Mouse (Mus musculus) frontal cortex, adult 2 months (tissue): ENCODE measurements around the gene Spata31d1a. TPM values are rescaled to one million over a fixed set of nuclear protein-coding genes. Genes with fewer than 3 reads are reported as not detected.
A peak's percentile ranks its signal among the peaks of the same experiment; 100 is the strongest.

ENCODE experiments used
- DNase-seq, 2 experiments: peaks; one replicate each; pipeline ENCODE4 v3.0.0; 2022; ENCODE audit warnings: low spot score in 1 of 2; ENCODE audit errors: extremely low spot score in 1 of 2
- polyA plus RNA-seq: library from polyadenylated mRNA; depleted of rRNA; stranded (reverse); fragments of >200 nt; gene quantifications from 2 replicates; pipeline ENCODE4 v1.2.3, GENCODE M21; 2012; rRNA removed

Gene Spata31d1a
- polyA plus RNA-seq, 1 experiment: 0.14 TPM

DNA sequence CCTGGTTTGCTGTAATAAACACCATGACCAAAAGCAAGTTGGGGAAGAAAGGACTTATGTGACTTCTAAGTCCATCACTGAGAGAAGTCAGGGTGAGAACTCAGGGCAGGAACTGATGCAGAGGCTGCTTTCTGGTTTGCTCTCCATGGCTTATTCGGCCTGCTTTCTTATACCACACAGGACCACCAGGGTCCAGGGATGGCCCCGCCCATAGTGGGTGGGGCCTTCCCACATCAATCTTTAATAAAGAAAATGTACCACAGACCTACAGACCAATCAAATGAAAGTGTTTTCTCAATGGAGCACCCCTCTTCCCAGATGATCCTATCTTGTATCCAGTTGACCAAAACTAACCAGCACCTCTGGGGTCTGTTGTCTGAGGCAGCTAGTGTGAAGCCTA is 38.6 kb downstream of the Spata31d1a start:
- DNase-seq: no peak

- peak in 1 of 2 experiments; percentile 37 for DNase-seq
Measured at GRCm38 (mm10) chr13:59669946-59670345, 40.2 kb downstream of the Spata31d1a start.

- DNase-seq: no peak
Measured at GRCm38 (mm10) chr13:59668501-59669093, 41.5 kb downstream of the Spata31d1a start.

DNA sequence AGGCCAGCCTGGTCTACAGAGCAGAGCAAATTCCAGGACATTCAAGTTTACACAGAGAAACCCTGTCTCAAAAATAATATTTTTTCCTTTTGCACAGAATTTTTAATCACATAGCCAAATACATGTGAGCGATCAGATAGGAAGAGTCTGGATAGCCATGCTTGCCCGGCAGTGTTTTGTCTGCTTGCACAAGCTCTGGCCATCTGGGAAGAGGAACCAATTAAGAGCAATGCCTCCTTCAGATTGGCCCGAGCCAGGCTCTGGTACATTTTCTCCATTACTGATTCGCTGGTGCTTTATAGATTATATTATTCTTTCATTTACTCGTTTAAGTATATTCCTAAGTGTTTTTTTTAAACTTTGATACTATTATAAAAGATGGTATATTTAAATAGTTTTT is 42.4 kb downstream of the Spata31d1a start:
- no peak for DNase-seq

GRCm38 (mm10) chr13:59663939-59664712 is 46.0 kb downstream of the Spata31d1a start:
- DNase-seq: no peak

DNA sequence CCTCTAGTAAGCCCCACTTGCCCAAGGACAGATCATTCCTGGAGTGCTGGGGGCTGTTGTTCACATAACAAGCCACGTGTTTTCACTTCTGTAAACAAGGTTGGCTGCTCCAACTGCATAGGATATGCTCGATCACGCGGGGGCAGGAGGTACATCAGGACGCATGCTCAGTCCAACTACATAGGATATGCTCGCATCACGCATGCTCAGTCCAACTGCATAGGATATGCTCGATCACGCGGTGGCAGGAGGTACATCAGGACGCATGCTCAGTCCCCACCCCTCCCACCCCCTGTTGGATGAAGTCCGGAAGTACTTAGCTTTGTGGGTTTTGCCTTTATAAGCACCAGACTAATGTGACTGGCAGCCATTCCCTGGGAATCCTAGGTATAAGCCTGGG is 48.2 kb downstream of the Spata31d1a start:
- DNase-seq: no peak

- DNase-seq: no peak
Measured at GRCm38 (mm10) chr13:59661387-59661786, 48.7 kb downstream of the Spata31d1a start.

GRCm38 (mm10) chr13:59660371-59660770 is 49.8 kb downstream of the Spata31d1a start:
- no peak for DNase-seq

DNA sequence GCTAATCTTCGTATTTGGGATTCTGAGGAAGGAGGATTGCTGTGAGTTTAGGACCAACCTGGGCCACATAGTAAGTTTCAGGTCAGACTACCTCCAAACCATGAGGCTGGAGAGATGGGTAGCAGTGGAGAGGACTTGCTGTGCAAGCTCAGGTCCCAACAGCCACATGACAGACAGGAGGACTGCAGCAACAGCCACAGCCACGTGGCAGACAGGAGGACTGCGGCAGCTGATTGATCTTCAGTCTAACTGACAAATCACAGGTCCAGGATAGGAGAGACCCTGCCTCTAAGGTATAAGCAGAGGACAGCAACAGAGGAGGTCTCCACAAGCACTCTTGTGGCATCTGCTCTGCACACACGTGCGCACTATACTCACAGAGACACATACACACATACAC is 52.3 kb downstream of the Spata31d1a start:
- no peak for DNase-seq

- DNase-seq: no peak
Measured at GRCm38 (mm10) chr13:59656975-59657388, 53.1 kb downstream of the Spata31d1a start.

DNA sequence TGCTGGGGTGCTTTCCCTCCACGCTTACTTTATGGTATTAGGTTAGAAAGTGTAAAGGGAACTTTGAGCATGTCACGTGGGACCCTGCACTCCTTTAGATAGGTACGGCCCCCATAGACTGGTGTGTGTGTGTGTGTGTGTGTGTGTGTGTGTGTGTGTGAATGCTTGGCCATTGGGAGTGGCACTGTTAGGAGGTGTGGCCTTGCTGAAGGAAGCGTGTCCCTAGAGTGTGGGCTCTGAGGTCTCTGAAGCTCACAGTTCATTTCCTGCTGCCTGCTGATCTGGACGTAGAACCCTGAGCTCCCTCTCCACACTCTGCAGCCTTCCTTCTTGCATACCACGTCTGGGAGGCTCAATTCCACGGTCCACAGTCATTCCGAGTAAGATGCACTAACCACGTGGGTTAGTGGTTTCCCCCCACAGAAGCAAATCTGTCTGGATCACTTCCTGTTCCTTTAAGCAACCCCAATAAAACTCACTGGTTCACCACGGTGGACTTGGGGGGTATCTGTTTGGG is 53.8 kb downstream of the Spata31d1a start:
- DNase-seq: no peak

DNA sequence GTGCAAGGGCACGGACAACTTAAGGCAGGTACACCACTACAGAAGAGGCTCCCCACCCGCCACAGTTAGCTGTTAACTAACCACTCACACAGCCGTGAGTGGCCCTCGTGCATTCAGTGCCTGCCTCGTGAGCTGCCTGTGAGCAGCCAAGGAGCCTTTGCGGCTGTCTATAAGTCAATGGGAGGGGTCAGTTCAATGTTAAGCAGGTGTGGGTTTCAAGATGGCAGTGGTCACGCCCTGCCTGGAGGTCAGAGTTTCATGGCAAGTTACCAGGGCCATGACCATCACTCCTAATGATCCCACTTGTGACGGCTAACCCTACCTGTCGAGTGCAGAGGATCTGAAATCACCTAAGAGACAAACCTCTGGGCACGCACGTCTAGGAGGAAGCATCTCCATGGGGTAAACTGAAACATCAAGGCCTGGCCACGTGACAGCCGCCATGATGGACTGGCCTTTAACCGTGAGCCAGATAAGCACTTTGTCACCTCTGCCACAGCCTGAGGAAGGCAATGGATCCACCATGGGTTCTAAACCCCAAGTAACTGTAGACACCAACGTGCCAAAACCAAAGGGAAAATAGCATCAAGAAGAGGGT is 54.3 kb downstream of the Spata31d1a start:
- DNase-seq: no peak

DNA sequence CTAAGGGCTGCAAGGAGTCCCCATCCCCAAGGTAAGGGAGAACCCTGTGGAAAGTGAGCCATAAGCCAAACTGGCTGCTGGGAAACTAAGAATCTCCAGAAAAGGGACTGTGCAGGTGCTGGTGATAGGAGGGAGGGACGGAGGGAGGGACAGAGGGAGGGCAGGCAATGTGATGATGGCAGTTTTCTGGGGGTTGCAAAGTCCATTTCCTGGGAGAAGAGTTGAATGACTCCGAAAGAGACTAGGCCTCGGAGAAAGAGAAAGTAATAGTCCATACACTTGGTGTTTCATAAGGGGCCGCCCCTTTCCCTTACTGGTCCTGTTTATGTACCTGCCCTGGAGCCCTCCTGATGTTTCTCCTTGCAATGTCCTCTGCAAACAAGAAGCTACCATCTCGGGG is 55.7 kb downstream of the Spata31d1a start:
- no peak for DNase-seq

GRCm38 (mm10) chr13:59653136-59653535 is 57.0 kb downstream of the Spata31d1a start:
- no peak for DNase-seq

DNA sequence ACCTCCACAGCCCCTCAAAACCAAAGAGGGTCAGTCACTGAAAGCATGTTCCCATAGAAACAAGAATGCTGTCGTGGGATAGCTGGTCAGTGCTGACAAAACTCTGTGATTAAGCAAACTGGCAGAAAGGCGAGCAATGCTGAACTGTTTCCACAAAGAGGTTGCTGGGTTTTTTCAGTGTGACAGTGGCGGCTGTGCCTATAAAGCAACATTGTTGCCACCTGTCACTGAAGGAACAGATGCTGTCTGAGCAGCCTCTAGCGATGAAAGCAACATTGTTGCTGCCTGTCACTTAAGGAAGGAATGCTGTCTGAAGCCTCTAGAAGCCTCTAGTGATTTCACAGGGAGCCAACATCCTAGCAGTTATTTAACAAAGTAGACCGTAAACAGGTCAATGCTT is 57.5 kb downstream of the Spata31d1a start:
- DNase-seq: no peak

Other genes starting within 250 kb of the Spata31d1a start
- gene Agtpbp1, start 125.1 kb downstream of the Spata31d1a start, polyA plus RNA-seq: 80.0 and 82.7 TPM in 2 replicates
- gene Naa35, start 125.1 kb downstream of the Spata31d1a start, polyA plus RNA-seq: 52.8 and 65.3 TPM in 2 replicates
- gene Golm1, start 34.5 kb downstream of the Spata31d1a start, polyA plus RNA-seq: 13.6 and 14.9 TPM in 2 replicates
- not detected in 2 replicates for gene 4921517D22Rik, start 16.2 kb downstream of the Spata31d1a start, polyA plus RNA-seq
- 0.02 TPM in 1 of 2 replicates, not detected in the other for gene Spata31d1b, start 2.0 kb upstream of the Spata31d1a start, polyA plus RNA-seq
- 0.04 and 0.08 TPM in 2 replicates for gene Spata31d1d, start 21.4 kb upstream of the Spata31d1a start, polyA plus RNA-seq
- gene 1700014D04Rik, start 36.4 kb upstream of the Spata31d1a start, polyA plus RNA-seq: 0.46 and 0.62 TPM in 2 replicates
- 221 and 251 TPM in 2 replicates for gene Isca1, start 59.5 kb upstream of the Spata31d1a start, polyA plus RNA-seq
- not detected in 2 replicates for gene Gm49354, start 71.9 kb upstream of the Spata31d1a start, polyA plus RNA-seq
- 39.1 and 46.3 TPM in 2 replicates for gene Tut7, start 112.8 kb upstream of the Spata31d1a start, polyA plus RNA-seq